Mouse (Mus musculus) erythroblast, embryonic 14.5 days (primary cell): ENCODE data around the gene Gm14305.
"Not testable (repeated sequence)": the region's sequence is repeated elsewhere in the genome, so short reads cannot be mapped to it uniquely, and the experiment has no call there.

Experiments used
- GATA1 ChIP-seq: IDR thresholded peaks from 2 replicates; pipeline ENCODE4 v1.6.1; 2012; ENCODE audit warnings: low read length, inconsistent platforms, mixed read lengths
- TAL1 ChIP-seq: IDR thresholded peaks from 3 replicates; pipeline ENCODE4 v1.6.1; 2012; ENCODE audit warnings: low read length, inconsistent platforms, mixed read lengths

- not testable (repeated sequence) for TF ChIP-seq TAL1, GATA1
Observed at GRCm38 (mm10) chr2:176670222-176670621, 37.9 kb upstream of the Gm14305 start, which contains the start of gene Zfp973.
